Mouse (Mus musculus) lung, adult 2 months (tissue): ENCODE results near the gene Podn.

Experiments
- CTCF ChIP-seq: fragments of 200-500 bp; IDR thresholded peaks from 2 replicates; pipeline ENCODE4 v1.5.1; 2011; ENCODE audit warnings: mild to moderate bottlenecking, low read length, control low read depth; ENCODE audit not compliant: insufficient read depth
- POLR2A ChIP-seq: fragments of 200-500 bp; IDR thresholded peaks from 2 replicates; pipeline ENCODE4 v1.6.1; 2011; ENCODE audit warnings: low read depth, mild to moderate bottlenecking, control low read depth, low read length, borderline replicate concordance; ENCODE audit errors: extremely low read depth

DNA sequence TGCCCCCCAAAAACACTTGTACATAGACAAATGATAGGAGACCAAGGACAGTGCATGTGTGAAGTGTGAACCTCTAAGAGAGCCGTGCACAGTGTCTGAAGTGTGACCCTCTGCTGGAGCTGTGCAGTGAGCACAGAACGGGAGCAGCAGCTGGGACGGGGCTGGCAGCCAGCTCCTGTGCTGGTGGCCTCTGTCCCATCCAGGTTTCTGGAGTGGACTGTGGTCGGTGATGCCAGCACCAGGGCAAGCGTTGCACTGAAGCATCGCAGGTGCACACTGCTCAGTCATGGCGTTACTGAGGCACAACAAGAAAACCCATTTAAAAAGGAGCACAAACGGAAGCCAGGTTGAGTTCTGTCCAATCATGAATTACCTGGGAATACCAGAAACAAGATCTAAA, 50.1 kb downstream of the Podn start:
- TF ChIP-seq POLR2A: no peak
- no peak for TF ChIP-seq CTCF
